Mouse (Mus musculus): ENCODE data around the gene Hes5.

The Hes5 gene

GRCm38 (mm10) chr4:154943323-154944039 lies 17.2 kb upstream of the Hes5 start:
- DNase-seq, result no peak

GRCm38 (mm10) chr4:154944121-154944590 lies 16.6 kb upstream of the Hes5 start:
- peak; percentile 84 to 86 for DNase-seq

- peak; percentile 84 to 88 for DNase-seq
Measured at GRCm38 (mm10) chr4:154946319-154946718, 14.4 kb upstream of the Hes5 start.

GRCm38 (mm10) chr4:154948066-154948939 lies 12.4 kb upstream of the Hes5 start:
- DNase-seq, result peak; percentile 66 to 70

- no peak for DNase-seq
Measured at GRCm38 (mm10) chr4:154948940-154949588, 11.7 kb upstream of the Hes5 start.

GRCm38 (mm10) chr4:154949589-154949982 lies 11.1 kb upstream of the Hes5 start:
- DNase-seq, result no peak

GRCm38 (mm10) chr4:154952461-154953241 lies 8.1 kb upstream of the Hes5 start:
- DNase-seq, result peak in 1 of 2 experiments; percentile 49

- no peak for DNase-seq
Measured at GRCm38 (mm10) chr4:154956604-154957003, 4.1 kb upstream of the Hes5 start.

GRCm38 (mm10) chr4:154957289-154957993 lies 3.3 kb upstream of the Hes5 start:
- DNase-seq, result no peak

GRCm38 (mm10) chr4:154958171-154958570 lies 2.6 kb upstream of the Hes5 start:
- DNase-seq, result peak; percentile 67 to 80

GRCm38 (mm10) chr4:154958621-154959020 lies 2.1 kb upstream of the Hes5 start:
- no peak for DNase-seq

GRCm38 (mm10) chr4:154960021-154960689 lies 568 bp upstream of the Hes5 start:
- no peak for DNase-seq

GRCm38 (mm10) chr4:154961226-154961738 lies 559 bp downstream of the Hes5 start:
- DNase-seq, result peak; percentile 45 to 51

- DNase-seq, result no peak
Measured at GRCm38 (mm10) chr4:154961911-154962310, 1.2 kb downstream of the Hes5 start.

GRCm38 (mm10) chr4:154962683-154963082 lies 2.0 kb downstream of the Hes5 start:
- DNase-seq, result no peak

- DNase-seq, result no peak
Measured at GRCm38 (mm10) chr4:154963190-154963836, 2.6 kb downstream of the Hes5 start.

GRCm38 (mm10) chr4:154963901-154964580 lies 3.3 kb downstream of the Hes5 start, which contains the start of gene Pank4:
Pank4 (plus strand) TSS chr4:154964123.
- DNase-seq, result peak; percentile 93 to 94

- peak; percentile 42 to 45 for DNase-seq
Measured at GRCm38 (mm10) chr4:154964581-154965235, 4.0 kb downstream of the Hes5 start.

- peak in 1 of 2 experiments; percentile 45 for DNase-seq
Measured at GRCm38 (mm10) chr4:154965856-154966255, 5.1 kb downstream of the Hes5 start.
